Mouse (Mus musculus) embryonic stem cell, embryonic (primary cell): ENCODE measurements around the gene Smox.

Experiments
- CTCF ChIA-PET, 4 experiments: fragments of 300-600 bp in 2 of 4; fragments of 350-600 bp in 2 of 4; sonication (Branson Sonifier 250); formaldehyde crosslinking; loops; one replicate each; lab custom pipeline; 2022; ENCODE audit warnings: inconsistent platforms in 2 of 4; lab: Charles Lee
- POLR2A ChIA-PET, 4 experiments: fragments of 300-600 bp in 2 of 4; fragments of 350-600 bp in 2 of 4; sonication (Branson Sonifier 250); formaldehyde crosslinking; loops; one replicate each; lab custom pipeline; 2022; ENCODE audit warnings: antibody characterized with exemption in 4 of 4, inconsistent platforms in 1 of 4; lab: Charles Lee

The Smox gene

DNA sequence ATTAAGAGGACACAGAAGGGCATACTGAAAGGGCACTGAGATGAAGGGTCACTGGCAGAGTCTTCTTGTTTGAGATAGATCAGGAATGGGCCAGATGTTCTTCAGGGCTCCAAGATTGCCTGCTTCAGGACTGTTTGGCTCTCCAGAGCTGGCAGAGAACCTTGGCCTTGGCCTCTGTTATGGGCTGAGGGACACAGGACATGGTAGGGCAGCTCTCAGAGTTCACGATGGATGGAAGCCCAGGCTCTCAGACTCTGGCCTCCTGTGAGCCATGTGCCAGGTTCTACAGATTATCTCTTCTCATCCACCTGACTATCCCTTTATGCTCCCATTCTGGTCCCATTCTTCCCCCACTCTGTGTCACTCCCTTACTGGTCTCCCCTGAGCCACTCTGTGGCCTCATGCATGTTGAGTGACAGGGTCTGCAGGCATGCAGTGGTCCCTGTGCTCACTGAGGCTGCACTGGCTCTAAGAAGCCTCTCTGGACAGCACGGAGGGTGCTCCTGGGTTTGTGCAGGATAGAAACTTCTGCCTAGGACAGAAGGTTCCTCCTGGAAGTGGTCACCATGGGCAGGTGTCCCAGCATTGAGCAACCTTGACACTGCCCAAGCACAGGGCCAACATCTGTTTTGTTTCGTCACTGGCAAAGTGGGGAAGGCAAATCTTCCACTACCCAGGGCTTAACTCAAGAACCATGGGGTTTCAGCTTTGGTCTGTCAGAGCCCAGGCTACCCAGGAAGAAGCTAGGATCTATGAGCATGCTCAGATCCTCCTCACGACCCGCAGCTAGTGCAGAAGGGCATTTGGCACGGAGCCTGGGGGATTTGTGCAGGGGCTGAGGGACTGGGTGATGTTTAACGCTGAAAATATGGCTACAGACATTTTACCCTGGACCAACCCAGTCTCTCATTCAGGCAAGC is 60.7 kb downstream of the Smox start:
- POLR2A ChIA-PET, result no interaction called here
- CTCF ChIA-PET, result interaction anchor here in 2 of 4 experiments (1.0 to 1.4 kb wide), 2 partner anchors 9 to 22 kb away, joined by 3 read pairs; no protein-coding TSS in a partner anchor

DNA sequence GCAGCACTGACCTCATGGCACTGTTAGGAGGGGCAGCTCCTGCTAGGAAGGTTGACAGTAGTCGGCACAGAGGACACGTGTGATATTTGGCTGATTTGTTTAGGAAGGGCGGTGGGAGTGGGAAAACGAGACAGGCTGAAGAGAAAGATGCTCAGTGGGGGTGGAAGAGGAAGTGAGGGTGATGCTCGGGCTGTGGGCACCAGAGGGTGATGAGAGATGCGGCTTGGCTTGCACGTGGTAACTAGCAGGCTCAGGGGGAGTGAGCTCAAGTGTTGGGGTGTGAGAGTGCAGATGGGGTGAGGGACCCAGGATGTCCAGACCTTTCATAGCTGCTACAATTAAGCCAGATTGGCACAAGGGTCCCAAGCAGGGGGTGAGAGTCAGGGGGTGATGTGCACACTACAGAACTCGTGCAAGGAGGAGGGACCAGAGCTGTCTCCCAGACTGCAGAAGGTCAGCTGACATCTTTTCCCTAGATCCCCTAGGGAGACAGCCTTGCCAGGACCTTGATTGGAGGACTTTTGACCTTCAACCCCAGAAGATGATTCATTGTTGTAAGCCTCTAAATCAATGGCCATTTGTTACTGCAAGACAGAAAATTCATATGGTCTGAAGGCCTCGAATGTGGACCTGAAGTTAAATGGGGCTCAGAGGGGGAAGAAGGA is 61.6 kb downstream of the Smox start:
- CTCF ChIA-PET, result interaction anchor here in 2 of 4 experiments (1.0 to 2.2 kb wide), 3 partner anchors 8 to 22 kb away, joined by 3 to 9 read pairs (median 3); no protein-coding TSS in a partner anchor

DNA sequence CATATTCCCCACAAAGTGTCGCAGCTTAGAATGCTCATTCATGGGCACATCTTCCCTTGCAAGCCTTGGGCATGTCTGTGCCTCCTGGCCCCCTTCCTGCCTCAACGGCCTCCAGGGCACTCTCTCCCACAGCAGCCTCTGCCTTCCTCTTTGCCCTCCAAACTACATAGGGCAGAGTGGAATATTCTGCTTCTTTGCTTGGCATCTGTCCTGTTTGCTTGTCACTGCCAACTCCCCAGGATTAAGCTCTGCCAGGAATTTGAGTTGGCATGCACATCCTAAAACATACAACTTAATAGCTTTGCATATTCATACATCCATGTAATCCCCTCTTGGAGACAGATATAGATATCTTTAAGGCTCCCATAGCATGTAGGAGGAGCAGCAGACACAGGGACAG is 66.6 kb downstream of the Smox start:
- CTCF ChIA-PET, result interaction anchor here in 2 of 4 experiments (2.7 to 5.2 kb wide), 2 partner anchors 12 kb away, joined by 14 to 23 read pairs; no protein-coding TSS in a partner anchor
- POLR2A ChIA-PET, result no interaction called here

More for the DNA sequence above, 61.6 kb downstream of the Smox start:
- POLR2A ChIA-PET, result interaction anchor here in 2 of 4 experiments (0.6 kb wide), 2 partner anchors 43 to 218 kb away, joined by 3 to 5 read pairs; no protein-coding TSS in a partner anchor

DNA sequence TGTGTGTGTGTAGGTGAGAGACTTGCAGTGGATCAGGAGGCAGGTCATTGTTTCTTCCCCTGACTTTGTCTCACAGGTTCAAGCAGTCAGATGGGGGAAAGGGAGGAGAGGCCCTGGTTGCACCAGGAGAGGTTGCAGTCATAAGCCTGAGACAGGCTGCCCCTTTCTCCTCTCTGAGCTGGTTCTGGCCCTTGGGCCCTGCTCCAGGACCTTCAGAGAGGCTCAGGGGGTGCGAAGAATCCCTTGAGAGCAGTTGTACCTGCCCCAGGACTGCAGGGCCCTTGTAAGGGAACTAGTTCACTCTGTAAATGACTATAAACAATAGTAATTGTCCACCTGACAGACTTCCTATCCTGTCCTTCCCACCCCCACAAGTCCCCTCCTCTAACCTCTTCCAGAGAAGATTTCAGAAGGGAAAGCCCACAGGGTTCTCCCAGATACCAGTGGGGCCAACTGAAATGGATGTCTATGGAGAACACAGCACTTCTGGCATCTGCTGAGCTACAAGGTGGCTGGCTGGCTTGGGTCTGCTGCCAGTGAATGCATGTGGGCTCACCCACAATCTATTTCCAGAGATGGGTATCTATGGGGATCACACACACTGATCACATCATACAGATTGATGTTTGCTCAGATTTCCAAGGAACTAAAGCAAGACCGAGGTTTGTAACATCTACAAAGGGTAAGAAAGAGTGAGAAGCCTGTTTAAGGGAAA is 69.1 kb downstream of the Smox start:
- POLR2A ChIA-PET, result interaction anchor here in 1 of 4 experiments (1.3 kb wide), 1 partner anchor 14 kb away, joined by 3 read pairs; no protein-coding TSS in a partner anchor
- CTCF ChIA-PET, result interaction anchor here in 1 of 4 experiments (1.9 kb wide), 1 partner anchor 15 kb away, joined by 8 read pairs; no protein-coding TSS in a partner anchor

DNA sequence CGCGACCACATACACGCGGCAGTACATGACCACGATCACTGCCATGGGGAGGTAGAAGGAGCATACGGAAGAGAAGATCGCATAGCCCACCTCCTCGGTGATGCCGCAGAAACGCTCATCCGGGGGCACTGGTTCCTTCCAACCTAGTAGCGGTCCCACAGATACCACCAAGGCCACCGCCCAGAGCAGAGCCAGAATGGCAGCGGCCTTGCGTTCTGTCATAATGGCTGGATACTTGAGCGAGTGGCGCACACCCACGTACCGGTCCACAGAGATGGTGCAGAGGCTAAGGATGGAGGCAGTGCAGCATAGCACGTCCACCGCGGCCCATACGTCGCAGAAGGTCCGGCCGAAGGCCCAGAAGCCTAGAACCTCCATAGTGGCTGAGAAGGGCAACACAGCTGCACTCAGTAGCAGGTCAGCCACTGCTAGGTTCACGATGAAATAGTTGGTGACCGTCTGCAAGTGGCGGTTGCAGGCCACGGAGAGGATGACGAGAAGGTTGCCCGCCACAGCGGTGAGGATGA is 70.1 kb downstream of the Smox start:
- ChIA-PET POLR2A (interaction anchor here in 3 of 4 experiments (0.6 to 1.3 kb wide), 3 partner anchors 15 to 468 kb away, joined by 3 to 4 read pairs (median 3); no protein-coding TSS in a partner anchor), CTCF (interaction anchor here in 3 of 4 experiments (0.6 to 2.1 kb wide), 5 partner anchors 16 to 319 kb away, joined by 3 to 13 read pairs (median 4); no protein-coding TSS in a partner anchor)

DNA sequence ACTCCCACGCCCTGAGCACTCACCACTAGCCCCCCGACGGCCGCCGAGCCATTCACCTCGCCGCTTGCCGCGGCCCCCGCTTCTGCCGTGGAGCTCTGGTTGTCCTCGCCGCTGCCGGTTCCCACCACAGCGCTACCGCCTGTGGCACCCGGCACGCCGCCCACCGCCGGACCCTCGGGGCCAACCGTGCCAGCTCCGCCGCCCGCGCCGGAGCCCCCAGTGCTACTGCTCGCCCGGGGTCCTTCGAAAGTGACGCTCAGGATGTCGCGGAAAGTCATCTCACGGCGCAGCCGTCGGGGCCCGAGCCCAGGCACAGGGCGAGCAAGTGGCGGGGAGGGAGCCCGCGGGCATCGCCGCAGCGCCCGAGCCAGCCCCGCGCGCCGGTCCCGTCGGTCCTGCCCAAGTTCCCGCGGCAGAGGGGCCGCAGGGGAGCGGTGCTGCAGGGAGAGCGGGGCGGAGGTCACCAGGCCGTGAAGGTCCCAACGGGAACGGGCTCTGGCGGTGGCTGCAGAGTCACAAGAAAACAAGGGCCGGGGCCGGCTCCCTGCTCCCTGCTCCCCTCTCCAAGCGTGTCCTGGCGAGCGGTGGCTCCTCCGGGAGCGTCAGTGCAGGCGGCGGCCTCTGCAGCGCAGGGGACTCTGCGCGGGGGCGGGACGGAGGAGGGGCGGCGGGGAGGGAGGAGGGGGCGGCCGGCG is 70.7 kb downstream of the Smox start, which contains the start of gene Adra1d:
Gene Adra1d, minus strand, starts transcription at position 393 of the 695 bp plus-strand sequence.
- ChIA-PET POLR2A (interaction anchor here in 1 of 4 experiments (1.3 kb wide), 1 partner anchor 209 kb away, joined by 3 read pairs; no protein-coding TSS in a partner anchor), CTCF (interaction anchor here in 3 of 4 experiments (0.6 to 2.1 kb wide), 4 partner anchors 16 to 318 kb away, joined by 3 to 13 read pairs (median 4); no protein-coding TSS in a partner anchor)

DNA sequence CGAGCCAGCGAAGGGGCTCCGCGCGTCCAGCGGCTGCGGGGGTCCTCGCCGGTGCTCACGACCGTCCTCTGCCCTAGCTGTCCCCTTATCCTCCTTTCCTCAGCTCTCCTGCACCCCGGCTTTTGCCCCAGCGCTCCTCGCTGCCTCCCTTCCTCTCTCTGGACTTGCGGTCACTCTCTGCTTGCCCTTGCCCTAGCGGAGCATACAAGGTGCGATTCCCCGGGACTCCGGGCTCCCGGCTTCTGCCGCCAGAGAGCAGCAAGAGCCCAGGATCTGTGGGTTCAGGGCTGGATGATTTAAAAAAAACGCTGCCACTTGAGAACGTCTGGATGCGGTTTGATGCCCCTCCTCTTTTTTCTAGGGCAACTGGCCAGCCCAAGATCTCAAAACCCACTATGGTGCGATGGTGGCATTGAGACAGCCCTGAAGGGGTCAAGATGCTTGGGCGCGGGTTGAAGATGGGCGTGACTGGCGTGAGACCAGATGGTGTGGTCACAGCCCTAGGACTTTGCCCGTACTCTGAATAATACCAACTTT is 71.4 kb downstream of the Smox start:
- POLR2A ChIA-PET, result interaction anchor here in 1 of 4 experiments (1.3 kb wide), 1 partner anchor 209 kb away, joined by 3 read pairs; no protein-coding TSS in a partner anchor

More for the DNA sequence above, 71.4 kb downstream of the Smox start:
- CTCF ChIA-PET, result interaction anchor here in 2 of 4 experiments (0.8 to 2.1 kb wide), 3 partner anchors 17 to 184 kb away, joined by 3 to 13 read pairs (median 4); no protein-coding TSS in a partner anchor
